Mouse (Mus musculus) myocyte (in vitro differentiated cells): ENCODE results near the gene Vezf1. TPM values are rescaled to one million over a fixed set of nuclear protein-coding genes. Genes with fewer than 3 reads are reported as not detected.
A peak's percentile ranks its signal among the peaks of the same experiment; 100 is the strongest.

Experiments
- H3K27me3 ChIP-seq: one replicate; pipeline ENCODE4 v1.6.1; 2011; ENCODE audit not compliant: control insufficient read depth, insufficient read depth, insufficient read length
- H3K36me3 ChIP-seq: one replicate; pipeline ENCODE4 v1.6.1; 2011; ENCODE audit not compliant: control insufficient read depth, insufficient read depth
- H3K4me2 ChIP-seq: one replicate; pipeline ENCODE4 v1.6.1; 2011; ENCODE audit warnings: low read depth, control low read depth
- H3K4me3 ChIP-seq: one replicate; pipeline ENCODE4 v1.5.1; 2011; ENCODE audit warnings: mild to moderate bottlenecking, control low read depth, moderate library complexity
- H3K79me2 ChIP-seq: one replicate; pipeline ENCODE4 v1.6.1; 2011; ENCODE audit not compliant: control insufficient read depth, insufficient read depth
- H3ac ChIP-seq: one replicate; pipeline ENCODE4 v1.6.1; 2011; ENCODE audit not compliant: control insufficient read depth, insufficient read length
- CEBPB ChIP-seq: IDR thresholded peaks from 2 replicates; pipeline ENCODE4 v1.6.1; 2011; ENCODE audit warnings: mild to moderate bottlenecking, moderate library complexity; ENCODE audit not compliant: poor library complexity, insufficient read depth, severe bottlenecking
- E2F4 ChIP-seq: IDR thresholded peaks from one replicate; pipeline ENCODE4 v1.6.1; 2011; ENCODE audit warnings: mild to moderate bottlenecking, control low read depth, moderate library complexity; ENCODE audit not compliant: insufficient read depth
- MAX ChIP-seq: IDR thresholded peaks from one replicate; pipeline ENCODE4 v1.6.1; 2011; ENCODE audit warnings: low read depth, mild to moderate bottlenecking, control low read depth
- MYOD1 ChIP-seq, 3 experiments: IDR thresholded peaks; one replicate each; pipeline ENCODE4 v1.6.1; 2011; ENCODE audit warnings: control low read depth in 2 of 3, low read depth in 2 of 3, mild to moderate bottlenecking in 2 of 3, moderate library complexity in 1 of 3; ENCODE audit not compliant: insufficient read length in 2 of 3, control insufficient read depth in 1 of 3
- MYOG ChIP-seq, 3 experiments: IDR thresholded peaks; one replicate each; pipeline ENCODE4 v1.6.1; 2011; ENCODE audit warnings: control low read depth in 2 of 3, low read depth in 2 of 3, mild to moderate bottlenecking in 2 of 3; ENCODE audit not compliant: insufficient read length in 2 of 3, control insufficient read depth in 1 of 3, insufficient read depth in 1 of 3
- POLR2A ChIP-seq: IDR thresholded peaks from one replicate; pipeline ENCODE4 v1.6.1; 2011; ENCODE audit warnings: low read depth, mild to moderate bottlenecking, control low read depth, moderate library complexity; ENCODE audit not compliant: insufficient read length
- POLR2AphosphoS2 ChIP-seq: IDR thresholded peaks from one replicate; pipeline ENCODE4 v1.6.1; 2011; ENCODE audit warnings: low read depth, control low read depth; ENCODE audit not compliant: insufficient read length
- REST ChIP-seq: IDR thresholded peaks from one replicate; pipeline ENCODE4 v1.6.1; 2011; ENCODE audit warnings: mild to moderate bottlenecking, control low read depth, moderate library complexity; ENCODE audit not compliant: insufficient read depth, insufficient read length
- SRF ChIP-seq: IDR thresholded peaks from one replicate; pipeline ENCODE4 v1.6.1; 2011; ENCODE audit warnings: low read depth; ENCODE audit not compliant: control insufficient read depth, insufficient read length
- TCF12 ChIP-seq: IDR thresholded peaks from one replicate; pipeline ENCODE4 v1.6.1; 2011; ENCODE audit warnings: mild to moderate bottlenecking, control low read depth; ENCODE audit not compliant: poor library complexity, insufficient read depth, severe bottlenecking
- TCF3 ChIP-seq: IDR thresholded peaks from one replicate; pipeline ENCODE4 v1.6.1; 2011; ENCODE audit warnings: low read depth, control low read depth; ENCODE audit not compliant: insufficient read length
- USF1 ChIP-seq: IDR thresholded peaks from one replicate; pipeline ENCODE4 v1.6.1; 2011; ENCODE audit warnings: low read depth, mild to moderate bottlenecking, control low read depth, moderate library complexity
- polyA plus RNA-seq: library from polyadenylated mRNA; unstranded; fragments of >200 nt; fragmentation: generic; extraction: Trizol; gene quantifications from one replicate; pipeline ENCODE4 v1.2.1, GENCODE M21; 2012; ENCODE audit warnings: missing spikeins

Gene Vezf1
- polyA plus RNA-seq, 1 experiment = 17.7 TPM

DNA sequence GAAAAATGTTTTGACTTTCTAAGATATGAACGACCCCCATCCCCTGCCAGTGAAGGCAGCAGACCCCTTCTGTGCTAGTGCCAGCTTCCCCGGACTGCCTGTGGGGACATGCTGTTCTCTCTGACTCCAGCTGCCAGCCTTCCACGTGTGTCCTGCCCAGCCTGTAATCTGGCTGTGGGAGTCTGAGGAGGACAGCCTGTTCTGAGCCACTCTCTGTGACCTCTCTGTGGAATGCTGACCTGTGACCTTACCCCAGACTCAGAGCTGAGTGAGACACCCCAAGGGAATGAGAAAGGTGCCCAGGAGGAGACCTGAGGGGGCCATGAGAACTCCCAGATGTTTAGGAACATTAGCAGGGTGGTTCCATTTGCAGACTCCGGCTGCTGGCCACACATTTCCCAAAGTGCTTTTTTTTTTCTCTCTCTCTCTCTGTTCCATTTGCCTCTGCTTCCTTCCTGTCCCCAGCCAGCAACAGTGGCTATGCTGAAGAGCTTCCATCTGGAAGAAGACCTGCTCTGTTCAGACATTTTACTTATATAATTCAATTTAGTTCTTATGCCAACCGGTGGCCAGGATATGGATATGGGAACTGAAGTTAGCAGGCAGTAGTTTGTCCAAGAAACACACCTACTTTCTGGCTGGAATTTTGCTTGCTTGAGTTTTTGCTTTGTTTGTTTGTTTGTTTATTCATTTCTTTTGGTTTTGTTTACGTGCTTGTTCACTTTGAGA lies 45.6 kb downstream of the Vezf1 start:
- TF ChIP-seq TCF3 = no peak
- peak in 1 of 3 experiments; percentile 21 for TF ChIP-seq MYOG (IDR thresholded peaks at IDR 0.05; ENCODE audit: control insufficient read depth in 1 of 3, insufficient read depth in 1 of 3, insufficient read length in 2 of 3, low read depth in 2 of 3)
- Histone ChIP-seq H3K4me3 (no peak overlapping the region), H3K36me3 (no peaks in the 10 kb centered on the region)

DNA sequence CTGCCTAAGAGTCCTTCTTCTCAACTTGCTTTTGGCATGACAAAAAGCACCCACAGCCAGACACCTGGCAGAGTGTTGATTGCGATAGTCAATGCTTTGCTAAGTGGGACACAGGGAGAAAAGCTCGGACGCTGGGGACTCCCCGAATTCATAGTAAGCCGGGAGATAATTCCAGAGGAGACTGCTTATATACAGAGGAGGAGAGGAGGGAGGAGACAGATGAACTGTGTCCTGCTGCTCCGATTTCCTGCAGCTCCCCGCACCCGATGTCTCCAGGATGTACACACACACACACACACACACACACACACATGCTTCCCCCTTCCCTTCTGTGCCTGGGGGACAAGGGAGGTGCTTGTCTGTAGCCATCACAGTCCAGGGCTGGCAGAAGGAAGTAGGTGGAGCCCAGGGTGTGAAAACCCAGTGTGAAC lies 46.8 kb downstream of the Vezf1 start:
- Histone ChIP-seq H3K27me3 (no peaks in the 10 kb centered on the region), H3K4me2 (no peak overlapping the region), H3K4me3 (no peak overlapping the region), H3K36me3 (no peaks in the 10 kb centered on the region), H3ac (no peak overlapping the region), H3K79me2 (peaks cover 48% of the 10 kb centered on the region)
- TF ChIP-seq REST = no peak
- TF ChIP-seq POLR2AphosphoS2 = no peak
- TF ChIP-seq TCF12 = no peak
- no peak for TF ChIP-seq MYOG (IDR thresholded peaks at IDR 0.05; ENCODE audit: control insufficient read depth in 1 of 3, insufficient read depth in 1 of 3, insufficient read length in 2 of 3, low read depth in 2 of 3)
- no peak for TF ChIP-seq POLR2A
- TF ChIP-seq MAX = no peak
- TF ChIP-seq CEBPB = no peak
- no peak for TF ChIP-seq TCF3
- TF ChIP-seq USF1 = no peak
- TF ChIP-seq E2F4 = no peak
- TF ChIP-seq MYOD1 (IDR thresholded peaks at IDR 0.05; ENCODE audit: control insufficient read depth in 1 of 3, insufficient read length in 2 of 3, low read depth in 2 of 3) = no peak
- no peak for TF ChIP-seq SRF

More for the DNA sequence above, 45.6 kb downstream of the Vezf1 start:
- no peaks in the 10 kb centered on the region for H3K27me3 ChIP-seq
- H3ac ChIP-seq = no peak overlapping the region
- no peak overlapping the region for H3K4me2 ChIP-seq
- H3K79me2 ChIP-seq = peaks cover 59% of the 10 kb centered on the region

DNA sequence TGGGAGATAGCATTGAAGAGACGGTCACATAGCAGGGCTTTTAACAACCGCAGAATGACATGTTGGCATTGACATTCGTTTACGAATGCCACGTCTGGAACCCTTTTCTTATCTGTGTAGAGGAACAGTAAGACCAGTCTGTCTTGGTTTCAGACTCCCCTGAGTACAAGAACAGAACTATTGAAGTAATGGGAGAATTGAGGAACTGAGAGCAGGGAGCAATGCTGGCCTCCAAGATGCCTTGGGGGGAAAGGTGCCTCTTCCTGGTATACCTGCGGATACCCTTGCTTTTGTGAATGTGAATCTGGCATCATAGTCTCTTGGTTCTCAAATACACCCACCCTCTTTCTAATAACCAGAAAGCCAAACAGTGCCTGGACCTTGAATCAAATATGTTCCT lies 48.5 kb downstream of the Vezf1 start:
- H3K36me3 ChIP-seq = no peaks in the 10 kb centered on the region
- H3ac ChIP-seq = no peak overlapping the region
- peak overlapping the region; percentile 98 for H3K4me2 ChIP-seq
- no peak for TF ChIP-seq SRF
- no peak for TF ChIP-seq MYOD1 (IDR thresholded peaks at IDR 0.05; ENCODE audit: control insufficient read depth in 1 of 3, insufficient read length in 2 of 3, low read depth in 2 of 3)
- TF ChIP-seq POLR2AphosphoS2 = no peak
- TF ChIP-seq MYOG (IDR thresholded peaks at IDR 0.05; ENCODE audit: control insufficient read depth in 1 of 3, insufficient read depth in 1 of 3, insufficient read length in 2 of 3, low read depth in 2 of 3) = no peak
- TF ChIP-seq USF1 = no peak
- no peak for TF ChIP-seq CEBPB
- no peak for TF ChIP-seq TCF3
- no peak for TF ChIP-seq MAX
- no peak for TF ChIP-seq REST
- no peak for TF ChIP-seq E2F4
- TF ChIP-seq POLR2A = no peak
- TF ChIP-seq TCF12 = no peak
- H3K27me3 ChIP-seq = no peaks in the 10 kb centered on the region
- peaks cover 36% of the 10 kb centered on the region for H3K79me2 ChIP-seq
- no peak overlapping the region for H3K4me3 ChIP-seq

DNA sequence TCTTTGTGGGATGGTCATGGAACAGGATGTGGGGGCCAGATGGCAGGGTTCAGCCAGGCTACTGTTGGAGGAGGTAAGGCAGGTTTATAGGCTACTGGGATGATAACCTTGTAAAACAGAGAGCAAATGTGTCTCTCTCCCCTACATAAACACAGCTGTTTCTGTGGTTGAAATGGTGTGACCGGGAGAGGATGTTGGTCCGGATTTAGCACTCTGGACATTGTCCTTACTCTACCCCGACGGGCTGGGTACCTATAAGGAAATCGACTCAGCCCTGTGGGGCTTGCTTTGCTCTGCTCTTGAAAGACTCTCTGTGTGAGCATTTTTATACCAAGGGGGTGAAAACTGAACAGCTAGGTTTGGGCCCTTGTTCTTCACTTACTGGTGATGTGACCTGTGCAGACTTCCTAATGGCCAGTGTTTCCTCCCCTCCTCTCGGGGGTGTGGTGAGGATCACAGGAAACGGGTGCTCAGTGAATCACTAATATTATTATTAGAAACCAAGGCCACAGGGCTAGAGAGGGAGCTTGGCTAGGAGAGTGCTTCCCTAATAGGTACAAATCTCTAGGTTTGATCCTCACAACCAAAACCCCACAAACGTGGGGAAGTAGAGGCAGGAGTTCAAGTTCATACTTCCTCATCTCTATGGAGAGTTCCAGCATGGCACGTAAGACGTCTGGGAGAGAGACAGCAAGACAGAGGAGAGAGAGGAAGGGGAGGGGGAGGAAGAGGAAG lies 49.4 kb downstream of the Vezf1 start:
- H3K27me3 ChIP-seq = no peaks in the 10 kb centered on the region
- peak overlapping the region; percentile 98 for H3K4me2 ChIP-seq
- H3K4me3 ChIP-seq = peak overlapping the region; percentile 11
- no peaks in the 10 kb centered on the region for H3K36me3 ChIP-seq
- H3K79me2 ChIP-seq = peaks cover 29% of the 10 kb centered on the region
- no peak for TF ChIP-seq MAX
- peak; percentile 22 for TF ChIP-seq TCF3
- TF ChIP-seq MYOG (IDR thresholded peaks at IDR 0.05; ENCODE audit: control insufficient read depth in 1 of 3, insufficient read depth in 1 of 3, insufficient read length in 2 of 3, low read depth in 2 of 3) = peak in 2 of 3 experiments; percentile 74 to 98
- TF ChIP-seq POLR2A = no peak
- peak; percentile 41 to 95 (median 79) for TF ChIP-seq MYOD1 (IDR thresholded peaks at IDR 0.05; ENCODE audit: control insufficient read depth in 1 of 3, insufficient read length in 2 of 3, low read depth in 2 of 3)
- TF ChIP-seq SRF = peak; percentile 35
- no peak for TF ChIP-seq CEBPB
- no peak for TF ChIP-seq E2F4
- no peak for TF ChIP-seq REST
- peak; percentile 89 for TF ChIP-seq TCF12
- no peak for TF ChIP-seq USF1
- TF ChIP-seq POLR2AphosphoS2 = no peak
- H3ac ChIP-seq = no peak overlapping the region
